Mouse (Mus musculus) heart, adult 8-10 months (tissue): ENCODE results near the gene Trat1. TPM values are rescaled to one million over a fixed set of nuclear protein-coding genes. Genes with fewer than 3 reads are reported as not detected.

Experiments used
- DNase-seq: peaks from one replicate; pipeline ENCODE4 v3.0.0; 2022; ENCODE audit warnings: low spot score
- total RNA-seq, 4 experiments: library from RNA; stranded (reverse); gene quantifications; 2 replicates each; pipeline ENCODE4 v1.2.4; 2022

Gene Trat1
- total RNA-seq = not detected

DNA sequence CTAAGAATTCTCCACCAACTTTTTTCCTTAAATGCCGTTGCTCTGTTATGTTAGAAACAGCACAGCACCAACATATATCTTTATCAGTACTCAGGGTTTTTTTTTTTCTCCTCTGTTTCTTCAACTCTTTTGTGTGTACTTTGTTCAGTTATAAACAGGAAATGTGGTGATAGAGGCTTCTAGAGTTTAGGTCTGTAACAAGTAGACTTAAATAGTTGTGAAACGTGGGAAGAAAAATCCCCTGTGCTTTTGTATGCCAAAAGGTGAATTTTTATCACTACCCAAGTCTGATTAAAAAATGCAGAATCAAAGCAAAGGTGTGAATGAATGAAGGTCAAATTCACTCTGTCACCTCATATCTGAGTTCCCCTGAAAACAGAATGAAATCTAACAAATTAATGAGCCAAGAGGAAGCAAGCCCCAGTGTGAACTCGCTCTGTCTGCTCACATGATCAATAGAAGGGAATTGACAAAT, at the start of gene Trat1:
Trat1 (minus strand) TSS at position 51 of the 475 bp plus-strand sequence.
- DNase-seq = no peak

DNA sequence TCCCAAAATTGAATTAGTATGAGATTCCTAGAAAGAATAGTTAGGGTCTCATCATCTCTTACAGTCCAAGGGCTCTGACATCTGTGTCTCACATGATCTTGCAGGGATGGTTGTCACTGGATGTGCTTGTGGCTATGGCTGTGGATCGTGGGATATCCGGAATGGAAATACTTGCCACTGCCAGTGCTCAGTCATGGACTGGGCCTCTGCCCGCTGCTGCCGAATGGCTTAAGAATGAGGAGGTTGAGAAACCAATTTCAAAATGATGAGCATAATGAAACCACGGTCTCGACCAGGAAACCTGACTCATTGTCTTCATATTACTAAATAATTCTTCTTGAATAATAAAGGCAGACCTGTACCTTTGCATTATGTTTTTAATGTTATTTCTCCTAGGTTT, 46.7 kb upstream of the Trat1 start:
- DNase-seq = no peak

GRCm38 (mm10) chr16:48816695-48817094, 44.9 kb upstream of the Trat1 start, which contains the start of gene Retnlb:
TSS of gene Retnlb (plus strand) at chr16:48816856.
- DNase-seq = no peak

- no peak for DNase-seq
Observed at GRCm38 (mm10) chr16:48811881-48812436, 40.1 kb upstream of the Trat1 start.

DNA sequence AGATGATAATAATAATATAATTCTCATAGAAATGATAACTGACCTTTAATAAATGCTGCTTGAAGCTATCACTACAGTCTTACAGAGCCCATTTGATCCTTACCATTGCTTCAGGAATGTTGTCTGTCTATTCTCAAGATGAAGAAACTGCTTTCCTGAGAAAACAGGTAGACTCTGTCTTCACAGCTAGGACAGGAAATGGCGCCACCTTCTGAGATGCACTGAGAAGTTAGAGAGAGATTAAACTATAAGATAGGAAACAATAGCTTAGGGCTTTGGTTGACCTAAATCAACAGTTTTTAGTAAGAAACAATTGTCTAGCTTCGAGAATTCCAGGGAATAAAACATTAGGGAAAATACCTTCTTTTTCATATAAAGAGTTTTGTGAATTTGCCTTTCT, 37.6 kb upstream of the Trat1 start:
- no peak for DNase-seq

DNA sequence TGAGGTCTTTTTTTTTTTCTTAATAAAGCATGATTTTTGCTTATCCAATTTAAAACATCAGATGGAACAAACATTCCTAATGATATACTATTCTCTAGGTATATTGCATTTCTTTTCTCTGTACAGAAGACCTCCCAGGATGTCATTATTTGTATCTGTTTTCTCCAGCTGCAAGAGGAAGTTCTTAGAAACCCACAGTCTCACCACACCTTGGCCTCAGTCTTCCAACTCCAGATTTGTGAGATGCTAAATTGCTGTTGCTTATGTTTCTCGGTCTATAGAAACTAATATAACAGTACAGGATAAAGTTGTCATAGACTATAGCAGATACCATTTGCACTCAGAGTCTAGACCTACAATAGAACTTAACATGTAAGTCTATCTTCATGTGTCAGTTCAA, 34.7 kb upstream of the Trat1 start:
- DNase-seq = no peak

DNA sequence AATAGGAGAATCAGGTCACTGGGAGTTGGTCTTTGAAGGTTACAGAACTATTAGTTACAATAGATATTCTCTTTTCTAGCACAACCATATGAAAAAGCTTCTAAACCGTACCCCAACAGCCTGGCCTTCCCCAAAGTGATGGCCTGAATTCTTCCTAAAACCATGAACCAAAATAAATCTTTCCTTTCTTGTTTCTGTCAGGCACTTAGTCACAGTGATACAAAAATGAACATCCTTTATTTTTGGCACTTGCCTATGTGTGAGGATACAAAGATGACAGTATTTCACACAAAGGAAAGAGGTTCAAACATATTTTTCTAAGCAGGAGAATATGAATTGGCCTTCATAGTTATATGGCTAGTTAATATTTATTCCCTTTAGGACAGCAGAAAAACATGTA, 33.6 kb upstream of the Trat1 start:
- DNase-seq = no peak

DNA sequence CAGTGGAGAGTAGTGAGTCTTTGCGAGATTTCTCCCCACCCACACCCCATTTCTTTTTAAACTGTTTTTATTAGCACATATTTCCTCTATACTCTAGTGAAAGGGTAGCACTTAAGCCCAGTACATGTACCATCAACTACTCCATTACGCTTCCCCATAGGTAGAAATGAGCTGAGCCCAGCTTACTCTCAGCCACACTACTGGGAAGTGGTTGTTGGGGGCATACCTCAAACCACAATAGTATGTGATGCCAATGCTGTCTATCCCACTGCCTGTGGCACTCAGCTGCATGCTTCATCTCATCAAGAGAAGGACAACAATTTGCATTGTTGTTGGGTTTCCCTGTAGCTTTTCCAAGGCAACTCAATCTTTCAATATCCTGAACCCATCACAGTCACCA, 29.1 kb upstream of the Trat1 start:
- DNase-seq = no peak

DNA sequence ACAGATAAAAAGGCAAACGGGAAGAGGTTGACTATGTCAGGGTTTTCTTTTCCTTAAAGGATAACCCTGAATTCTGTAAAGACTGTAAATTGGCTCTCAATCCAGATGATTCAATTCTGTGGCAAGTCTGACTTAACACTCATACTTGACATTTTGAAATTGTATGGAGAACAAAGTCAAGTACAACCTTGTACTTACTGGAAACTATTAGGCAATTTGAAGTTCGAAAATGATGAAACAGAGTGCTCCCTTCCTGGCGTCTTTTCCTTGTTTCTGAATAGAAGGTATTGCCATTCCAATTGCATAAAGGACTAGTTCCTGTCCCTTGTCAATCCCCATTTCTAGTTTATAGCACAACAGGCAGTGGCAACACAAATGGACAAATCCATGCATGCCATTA, 27.6 kb upstream of the Trat1 start:
- no peak for DNase-seq

DNA sequence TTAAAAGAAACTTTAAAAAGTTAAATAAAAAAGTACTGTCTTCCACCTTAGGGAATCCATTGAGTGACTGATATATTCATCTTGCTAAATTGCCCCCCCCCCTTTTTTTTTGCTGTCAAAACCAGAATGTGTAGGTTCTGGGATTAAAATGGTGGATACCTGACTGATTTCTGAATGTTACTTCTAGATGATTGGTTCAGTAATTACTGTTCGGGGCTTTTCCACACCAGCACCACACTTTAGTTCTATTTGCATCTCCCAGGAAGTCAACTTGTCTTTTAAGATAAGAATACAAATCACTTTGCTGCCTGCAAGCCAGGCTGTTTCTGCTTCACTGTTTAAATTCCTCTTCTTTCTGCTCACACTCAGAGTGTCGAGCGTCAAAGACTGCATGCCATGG, 26.5 kb upstream of the Trat1 start:
- DNase-seq = no peak

DNA sequence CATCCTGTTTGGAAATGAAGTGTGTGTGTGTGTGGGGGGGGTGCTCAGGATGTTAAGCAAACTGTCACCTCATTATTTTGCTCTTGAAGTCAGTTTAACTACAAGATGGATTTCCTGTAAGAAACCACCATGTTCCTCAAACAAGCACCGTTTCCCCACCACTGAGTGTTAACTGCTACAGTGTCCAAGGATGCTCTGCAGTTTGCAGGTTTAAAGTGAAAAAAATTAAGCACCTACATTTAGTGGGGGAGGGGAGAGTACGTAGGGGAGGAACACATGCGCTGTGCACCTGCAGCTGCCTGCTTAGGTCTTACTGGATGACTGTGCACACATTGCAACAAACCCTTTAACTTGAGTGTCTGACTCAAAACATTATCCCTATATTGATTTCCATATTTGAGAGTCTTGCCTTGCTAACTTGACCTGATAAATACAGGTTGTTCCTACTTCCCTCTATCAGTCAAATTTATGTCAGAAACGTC, 16.9 kb upstream of the Trat1 start:
- DNase-seq = no peak

DNA sequence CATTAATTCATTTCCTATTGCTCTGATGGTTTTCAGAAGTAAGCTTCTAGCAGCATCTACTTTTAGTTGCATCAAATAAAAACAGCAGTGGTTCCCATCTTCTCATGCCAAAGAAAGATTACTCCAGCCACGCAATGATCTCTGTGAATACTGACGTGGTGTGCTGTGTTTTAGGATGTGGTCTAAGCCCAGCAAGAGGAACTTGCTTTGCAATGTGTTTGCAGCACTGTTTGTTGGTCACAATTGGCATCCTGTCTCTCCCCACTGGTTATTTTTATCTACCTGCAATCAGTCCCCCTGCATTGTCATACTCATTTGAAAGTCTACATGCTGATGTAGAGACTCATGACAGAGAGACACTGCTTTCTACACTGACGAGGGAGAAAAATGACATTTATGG, 14.4 kb upstream of the Trat1 start:
- DNase-seq = no peak

GRCm38 (mm10) chr16:48777254-48777653, 5.4 kb upstream of the Trat1 start:
- no peak for DNase-seq

- no peak for DNase-seq
Observed at GRCm38 (mm10) chr16:48769183-48769582, 2.6 kb downstream of the Trat1 start.

GRCm38 (mm10) chr16:48760643-48761481, 11.0 kb downstream of the Trat1 start:
- no peak for DNase-seq

- DNase-seq = no peak
Observed at GRCm38 (mm10) chr16:48750145-48750827, 21.5 kb downstream of the Trat1 start.

GRCm38 (mm10) chr16:48745418-48745817, 26.4 kb downstream of the Trat1 start:
- no peak for DNase-seq

DNA sequence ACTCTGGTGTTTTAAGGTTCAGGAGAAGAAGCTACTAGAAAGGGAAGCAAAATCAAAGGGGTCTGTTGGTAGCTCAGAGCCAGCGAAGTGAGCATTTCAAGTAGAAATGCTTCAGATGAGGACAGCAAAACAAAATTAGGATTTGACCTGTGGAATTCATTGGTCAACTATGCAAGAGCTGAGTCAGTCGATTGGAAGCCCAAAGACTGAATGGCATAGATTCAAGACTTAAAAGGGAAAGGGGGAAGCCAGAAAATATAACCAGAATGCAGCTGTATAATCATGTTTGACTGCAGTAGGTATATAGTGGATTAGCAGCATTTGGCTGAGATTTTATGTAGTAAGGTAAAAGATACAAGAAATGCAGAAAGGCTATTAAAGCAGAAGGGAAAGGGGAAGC, 26.8 kb downstream of the Trat1 start:
- no peak for DNase-seq

- no peak for DNase-seq
Observed at GRCm38 (mm10) chr16:48741549-48741948, 30.3 kb downstream of the Trat1 start.

GRCm38 (mm10) chr16:48739974-48740373, 31.8 kb downstream of the Trat1 start:
- no peak for DNase-seq

DNA sequence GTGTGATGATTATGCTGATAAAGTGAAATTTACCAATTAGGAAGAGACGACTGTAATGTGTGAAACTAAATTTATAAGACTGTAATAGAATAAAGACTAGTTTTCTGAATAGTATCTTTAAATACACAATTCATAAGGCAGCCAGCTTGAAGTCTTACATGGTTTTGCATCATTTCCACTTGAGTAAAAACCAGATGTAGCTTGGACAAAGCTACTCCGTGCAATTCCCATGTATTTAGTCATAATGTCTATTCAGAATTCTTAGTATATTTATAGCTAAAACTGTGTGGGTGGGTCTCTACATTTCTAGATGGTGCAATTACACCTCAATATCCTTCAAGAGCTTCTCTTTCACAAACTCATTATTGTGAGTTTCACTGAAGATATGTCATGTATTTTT, 33.4 kb downstream of the Trat1 start:
- no peak for DNase-seq

DNA sequence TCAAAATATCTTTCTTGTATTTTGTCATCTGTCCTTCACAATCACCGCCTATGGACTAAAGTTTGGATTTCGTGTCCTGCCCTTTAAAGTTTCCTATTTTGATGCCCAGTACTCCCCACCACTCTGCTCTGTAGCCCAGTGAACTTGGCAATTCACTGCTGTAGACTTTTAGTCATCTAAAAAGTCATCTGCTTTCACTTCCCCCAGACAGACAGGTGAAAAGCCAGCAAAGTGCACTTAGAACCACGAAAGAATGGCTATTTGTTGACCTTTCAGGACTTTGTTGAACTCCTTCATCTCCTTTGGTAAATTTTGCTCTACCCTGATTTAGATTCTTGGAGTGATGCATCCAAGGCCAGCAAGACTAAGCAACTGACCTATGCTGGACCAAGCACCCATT, 34.9 kb downstream of the Trat1 start:
- no peak for DNase-seq

DNA sequence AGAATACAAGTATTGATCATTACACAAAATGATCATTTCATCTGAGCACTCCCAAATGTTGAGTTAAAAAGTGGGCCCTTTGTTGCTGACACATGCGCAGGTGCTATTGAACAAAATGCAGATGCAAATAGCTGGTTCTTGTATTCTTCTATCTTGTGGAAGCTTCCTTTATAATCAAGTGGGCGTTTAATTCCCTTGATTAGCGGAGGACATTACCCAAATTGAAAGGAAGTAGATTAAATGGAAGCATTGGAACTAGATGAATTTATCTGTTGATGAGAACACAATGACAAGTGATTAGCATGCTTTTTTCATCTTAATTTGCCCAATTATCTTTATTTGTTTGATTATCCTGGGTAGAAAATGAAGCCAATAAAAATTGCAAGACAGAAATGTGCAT, 51.6 kb downstream of the Trat1 start:
- DNase-seq = no peak
